In the genomic region with DNA sequence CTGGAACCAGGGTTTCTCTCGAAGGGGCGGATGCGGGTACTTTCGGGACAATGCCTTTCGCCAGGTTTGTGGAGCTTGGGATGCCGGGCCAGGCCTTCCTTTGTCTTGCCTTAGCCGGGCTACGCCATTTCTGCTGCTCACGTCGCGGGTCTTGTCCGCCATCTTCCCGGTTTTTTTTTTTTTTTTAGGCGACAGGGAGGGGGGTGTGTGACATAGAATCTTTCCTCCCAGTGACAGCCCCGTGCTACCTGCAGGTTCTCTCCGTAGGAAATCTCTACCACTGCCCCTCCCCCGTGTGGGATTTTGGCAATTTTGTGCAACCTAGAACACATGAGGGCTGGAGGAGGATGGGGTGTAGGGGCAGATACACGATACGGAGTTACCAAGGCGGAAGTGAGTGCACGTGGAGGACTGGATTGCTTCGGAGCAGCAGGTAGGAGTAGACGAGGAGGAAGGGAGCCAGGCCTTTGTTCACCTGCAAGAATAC, we compare ENCODE assay signal across 9 mouse cellular contexts. TPM values are rescaled to one million over a fixed set of nuclear protein-coding genes. Genes with fewer than 3 reads are reported as not detected.
DNase-seq lines count a peak whose midpoint lies in the region; TF ChIP-seq lines count a peak whose summit lies in the region.
"Had no signal": no experiment of that assay in that cellular context is flagged by ENCODE, and none has a peak within 500 bp of the region (broad histone marks: within the 10 kb centered on the region; RNA-seq: fewer than 3 reads in every experiment).

No protein-coding gene starts in this region.

- TF ChIP-seq CTCF in gastrocnemius, adult 2 months (IDR thresholded peaks at IDR 0.05), result no peak
- TF ChIP-seq CTCF in testis, adult 2 months (IDR thresholded peaks at IDR 0.05; ENCODE audit: control insufficient read depth, insufficient read depth, insufficient replicate concordance, low read depth, low read length), result no peak

- peak; percentile 37 for DNase-seq in gastrocnemius, adult 2 months
- DNase-seq in gastrocnemius, adult 8-10 months (ENCODE audit: low spot score in 2 of 2), result no peak
- peak; percentile 81 for DNase-seq in CD4-positive helper T cell, adult 2 months (ENCODE audit: low read depth, low spot score)
- peak; percentile 71 to 76 for DNase-seq in frontal cortex, postnatal 10 days (ENCODE audit: low spot score in 2 of 2)
- peak; percentile 65 to 81 for DNase-seq in kidney, postnatal 4 days
- DNase-seq in midbrain, embryonic 10.5 days (ENCODE audit: low spot score), result no peak

- TF ChIP-seq POLR2A in testis, adult 2 months (IDR thresholded peaks at IDR 0.05; ENCODE audit: control insufficient read depth, low read depth, low read length), result no peak; the same call in 1 of the 2 replicates

- peak overlapping the region; percentile 94 for H3K4me3 ChIP-seq in gastrocnemius, adult 2 months
- H3K4me3 ChIP-seq in brown adipose tissue, adult 24 weeks (ENCODE audit: insufficient read depth, low read depth, low read length), result peak overlapping the region; percentile 88
- peak overlapping the region; percentile 73 for H3K4me3 ChIP-seq in midbrain, embryonic 10.5 days
- peak overlapping the region; percentile 85 for H3K4me3 ChIP-seq in testis, adult 2 months (ENCODE audit: control insufficient read depth, low read depth, low read length)

- intact Hi-C loops in gastrocnemius, adult 2 months (cut with DNase I), result loop anchor here (2.0 kb wide), 1 partner anchor 16 kb away; no protein-coding TSS in a partner anchor

- no peaks in the 10 kb centered on the region for H3K9me3 ChIP-seq in midbrain, embryonic 10.5 days (replicated peaks)

- H3K27me3 ChIP-seq in midbrain, embryonic 10.5 days (ENCODE audit: low read depth, poor library complexity, severe bottlenecking), result no peaks in the 10 kb centered on the region
- H3K27me3 ChIP-seq in testis, adult 2 months (ENCODE audit: control insufficient read depth, insufficient read depth, low read length), result no peaks in the 10 kb centered on the region

- H3K4me1 ChIP-seq in brown adipose tissue, adult 24 weeks (ENCODE audit: control insufficient read depth, insufficient read depth, insufficient read length, low read length), result no peaks in the 10 kb centered on the region
- H3K4me1 ChIP-seq in midbrain, embryonic 10.5 days, result peaks cover 30% of the 10 kb centered on the region
- peaks cover 4% of the 10 kb centered on the region for H3K4me1 ChIP-seq in testis, adult 2 months (ENCODE audit: control insufficient read depth, insufficient read depth, low read length)

- under 1% methylated on average over 23 of the region's 23 CpGs for WGBS in midbrain, embryonic 10.5 days

- peaks cover 43% of the 10 kb centered on the region for H3K36me3 ChIP-seq in midbrain, embryonic 10.5 days
- H3K36me3 ChIP-seq in testis, adult 2 months (ENCODE audit: control insufficient read depth, insufficient read depth, low read length), result no peaks in the 10 kb centered on the region

- peak overlapping the region; percentile 97 for H3K27ac ChIP-seq in gastrocnemius, adult 2 months
- peak overlapping the region; percentile 39 for H3K27ac ChIP-seq in brown adipose tissue, adult 24 weeks (replicated peaks; ENCODE audit: low read depth, low read length)
- H3K27ac ChIP-seq in midbrain, embryonic 10.5 days (replicated peaks), result peak overlapping the region; percentile 95
- H3K27ac ChIP-seq in testis, adult 2 months (ENCODE audit: control insufficient read depth, insufficient read depth, low read depth, low read length), result peak overlapping the region; percentile 79

RNA-seq across cellular contexts. Expression of a gene that starts 0.5 kb away (rescaled TPM):
- 1 to 10 TPM; 6.1 to 8.2 TPM for total RNA-seq in gastrocnemius, adult 2 months (2021)
- 1 to 10 TPM; 5.1 to 9.2 (median 6.6) TPM for total RNA-seq in gastrocnemius, adult 8-10 months (2022)
- 5.5 and 5.7 TPM in 2 replicates for polyA plus RNA-seq in brown adipose tissue, adult 24 weeks (2012; ENCODE audit: insufficient read depth, insufficient read length, missing spikeins)
- polyA plus RNA-seq in midbrain, embryonic 10.5 days (2016; fragmentation: Nextera tagmentation; extraction: Ambion mirVana), result 172 and 189 TPM in 2 replicates
- polyA plus RNA-seq in testis, adult 2 months (2012; rRNA removed), result 53.2 and 55.4 TPM in 2 replicates

RNA-seq across cellular contexts. Expression of a gene that starts 0.5 kb away (rescaled TPM):
- not detected for total RNA-seq in gastrocnemius, adult 2 months (2021)
- not detected for total RNA-seq in gastrocnemius, adult 8-10 months (2022)
- not detected in 2 replicates for polyA plus RNA-seq in brown adipose tissue, adult 24 weeks (2012; ENCODE audit: insufficient read depth, insufficient read length, missing spikeins)
- 1.6 and 1.7 TPM in 2 replicates for polyA plus RNA-seq in midbrain, embryonic 10.5 days (2016; fragmentation: Nextera tagmentation; extraction: Ambion mirVana)
- polyA plus RNA-seq in testis, adult 2 months (2012; rRNA removed), result 1,462 and 1,528 TPM in 2 replicates

RNA-seq across cellular contexts. Expression of a gene that starts 10.2 kb away (rescaled TPM):
- total RNA-seq in gastrocnemius, adult 2 months (2021), result not detected
- not detected for total RNA-seq in gastrocnemius, adult 8-10 months (2022)
- not detected in 2 replicates for polyA plus RNA-seq in brown adipose tissue, adult 24 weeks (2012; ENCODE audit: insufficient read depth, insufficient read length, missing spikeins)
- 0.17 TPM in 1 of 2 replicates, not detected in the other for polyA plus RNA-seq in midbrain, embryonic 10.5 days (2016; fragmentation: Nextera tagmentation; extraction: Ambion mirVana)
- polyA plus RNA-seq in testis, adult 2 months (2012; rRNA removed), result 29.1 and 29.8 TPM in 2 replicates
- total RNA-seq: adrenal gland, postnatal 4 days had no signal

RNA-seq across cellular contexts. Expression of a gene that starts 11.1 kb away (rescaled TPM):
- not detected for total RNA-seq in gastrocnemius, adult 2 months (2021)
- not detected for total RNA-seq in gastrocnemius, adult 8-10 months (2022)
- polyA plus RNA-seq in brown adipose tissue, adult 24 weeks (2012; ENCODE audit: insufficient read depth, insufficient read length, missing spikeins), result not detected in 2 replicates
- polyA plus RNA-seq in midbrain, embryonic 10.5 days (2016; fragmentation: Nextera tagmentation; extraction: Ambion mirVana), result 0.17 TPM in 1 of 2 replicates, not detected in the other
- polyA plus RNA-seq in testis, adult 2 months (2012; rRNA removed), result 89.1 and 101 TPM in 2 replicates
- total RNA-seq: adrenal gland, postnatal 4 days had no signal

RNA-seq across cellular contexts. Expression of a gene that starts 14.2 kb away (rescaled TPM):
- total RNA-seq in gastrocnemius, adult 2 months (2021), result not detected
- not detected for total RNA-seq in gastrocnemius, adult 8-10 months (2022)
- not detected in 2 replicates for polyA plus RNA-seq in brown adipose tissue, adult 24 weeks (2012; ENCODE audit: insufficient read depth, insufficient read length, missing spikeins)
- not detected in 2 replicates for polyA plus RNA-seq in midbrain, embryonic 10.5 days (2016; fragmentation: Nextera tagmentation; extraction: Ambion mirVana)
- 3,148 and 3,520 TPM in 2 replicates for polyA plus RNA-seq in testis, adult 2 months (2012; rRNA removed)
- total RNA-seq: adrenal gland, postnatal 4 days had no signal

Comparison
In these comparisons a context has a peak if more than half of its experiments do, and no peak if none do; other contexts are left out.
1. DNase-seq: peak in gastrocnemius, adult 2 months (single experiment), CD4-positive helper T cell, adult 2 months (single experiment), frontal cortex, postnatal 10 days (2 of 2) and kidney, postnatal 4 days (2 of 2); none in gastrocnemius, adult 8-10 months (0 of 2) and midbrain, embryonic 10.5 days (single experiment).
2. H3K27ac ChIP-seq: peak in every context shown above with its lines; median percentile 97 in gastrocnemius, adult 2 months; 95 in midbrain, embryonic 10.5 days; 79 in testis, adult 2 months; 39 in brown adipose tissue, adult 24 weeks.
3. RNA of a gene that starts 0.5 kb away (polyA plus RNA-seq): 1,462 to 1,528 TPM in testis, adult 2 months; 1.6 to 1.7 TPM in midbrain, embryonic 10.5 days and not detected in brown adipose tissue, adult 24 weeks; every median in the first group is over 100 times any median in the second.
4. RNA of a gene that starts 10.2 kb away (polyA plus RNA-seq): 29.1 to 29.8 TPM in testis, adult 2 months; 0.17 TPM in midbrain, embryonic 10.5 days and not detected in brown adipose tissue, adult 24 weeks; every median in the first group is over 10 times any median in the second.
5. Peak in every context shown above with its lines, with median percentiles within 50 percentile points of each other: H3K4me3 ChIP-seq.